In the genomic region with DNA sequence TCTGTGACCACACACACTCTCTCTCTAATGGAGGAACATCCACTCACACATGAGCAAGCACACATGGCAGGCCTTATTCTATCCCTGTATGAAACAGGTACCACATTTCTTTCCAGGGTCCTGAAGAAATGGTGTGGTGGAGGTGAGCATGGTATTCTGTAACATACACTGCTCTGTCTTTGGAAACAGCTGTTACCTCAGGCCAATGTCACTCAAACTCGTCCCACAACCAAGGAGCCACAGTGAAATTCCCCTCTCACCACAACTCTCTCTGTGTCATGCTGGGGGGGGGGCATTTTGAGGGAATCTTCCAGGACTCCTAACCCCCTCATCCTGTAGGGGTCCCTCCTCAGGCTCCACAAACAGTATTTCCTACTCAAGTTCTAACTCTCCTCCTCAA, we compare ENCODE assay signal across 36 mouse cellular contexts. TPM values are rescaled to one million over a fixed set of nuclear protein-coding genes. Genes with fewer than 3 reads are reported as not detected.
"Had no signal": no experiment of that assay in that cellular context is flagged by ENCODE, and none has a peak within 500 bp of the region (broad histone marks: within the 10 kb centered on the region; RNA-seq: fewer than 3 reads in every experiment).

No protein-coding gene starts in this region.

- H3K36me3 ChIP-seq: liver, embryonic 15.5 days; lung, embryonic 15.5 days had no signal

- H3K4me3 ChIP-seq: limb, embryonic 10.5 days; limb, embryonic 12.5 days; limb, embryonic 13.5 days; limb, embryonic 15.5 days; liver, embryonic 12.5 days; liver, embryonic 13.5 days; liver, embryonic 15.5 days; lung, embryonic 15.5 days; megakaryocyte, embryonic 14.5 days; midbrain, embryonic 10.5 days; midbrain, embryonic 12.5 days; midbrain, embryonic 13.5 days; midbrain, embryonic 15.5 days had no signal

- H3K4me1 ChIP-seq: limb, embryonic 10.5 days; limb, embryonic 12.5 days; limb, embryonic 13.5 days; limb, embryonic 15.5 days; liver, embryonic 13.5 days; lung, embryonic 15.5 days; midbrain, embryonic 10.5 days; midbrain, embryonic 12.5 days; midbrain, embryonic 13.5 days; midbrain, embryonic 15.5 days had no signal

- H3K4me2 ChIP-seq: limb, embryonic 12.5 days; limb, embryonic 13.5 days; limb, embryonic 15.5 days; liver, embryonic 11.5 days; liver, embryonic 12.5 days; liver, embryonic 13.5 days; liver, embryonic 15.5 days; lung, embryonic 14.5 days; lung, embryonic 15.5 days; midbrain, embryonic 11.5 days; midbrain, embryonic 12.5 days; midbrain, embryonic 13.5 days; midbrain, embryonic 15.5 days had no signal

- H3K27ac ChIP-seq: limb, embryonic 10.5 days; limb, embryonic 12.5 days; limb, embryonic 13.5 days; limb, embryonic 15.5 days; liver, embryonic 12.5 days; liver, embryonic 13.5 days; liver, embryonic 14.5 days; liver, embryonic 15.5 days; lung, embryonic 15.5 days; macrophage; midbrain, embryonic 10.5 days; midbrain, embryonic 12.5 days; midbrain, embryonic 13.5 days; midbrain, embryonic 15.5 days had no signal

- H3K27me3 ChIP-seq: limb, embryonic 12.5 days; limb, embryonic 13.5 days; limb, embryonic 15.5 days; liver, embryonic 12.5 days; liver, embryonic 13.5 days; liver, embryonic 15.5 days; lung, embryonic 15.5 days; midbrain, embryonic 12.5 days; midbrain, embryonic 13.5 days; midbrain, embryonic 15.5 days had no signal

- DNase-seq: left cerebral cortex, postnatal 4 days; liver; liver, embryonic 13.5 days; liver, postnatal 0 days; lung, adult 18-20 months; lung, adult 2 months; lung, embryonic 14.5 days; lung, postnatal 10 days; lung, postnatal 14 days; lung, postnatal 36 days; lung, postnatal 4 days; midbrain, embryonic 14.5 days had no signal

- H3K9ac ChIP-seq: limb, embryonic 12.5 days; limb, embryonic 13.5 days; limb, embryonic 15.5 days; liver, embryonic 12.5 days; liver, embryonic 13.5 days; liver, embryonic 14.5 days; liver, embryonic 15.5 days; liver, postnatal 0 days; lung, embryonic 14.5 days; lung, embryonic 15.5 days; midbrain, embryonic 12.5 days; midbrain, embryonic 13.5 days; midbrain, embryonic 15.5 days had no signal

- H3K9me3 ChIP-seq: limb, embryonic 10.5 days; limb, embryonic 12.5 days; limb, embryonic 13.5 days; limb, embryonic 15.5 days; liver, embryonic 12.5 days; liver, embryonic 13.5 days; liver, embryonic 15.5 days; lung, embryonic 15.5 days; megakaryocyte, embryonic 14.5 days; midbrain, embryonic 10.5 days; midbrain, embryonic 12.5 days; midbrain, embryonic 13.5 days; midbrain, embryonic 15.5 days had no signal

- ATAC-seq: liver, embryonic 12.5 days; liver, postnatal 0 days; lung, postnatal 0 days; midbrain, embryonic 13.5 days; midbrain, embryonic 15.5 days; midbrain, embryonic 16.5 days had no signal

RNA-seq across cellular contexts. Expression of a gene that starts 15.3 kb away (rescaled TPM):
- total RNA-seq: megakaryocyte progenitor cell, adult 5-6 weeks; megakaryocyte-erythroid progenitor cell, adult 5-6 weeks had no signal
- polyA plus RNA-seq: macrophage had no signal

RNA-seq across cellular contexts. Expression of a gene that starts 36.6 kb away (rescaled TPM):
- total RNA-seq: megakaryocyte progenitor cell, adult 5-6 weeks; megakaryocyte, adult 5-6 weeks; megakaryocyte-erythroid progenitor cell, adult 5-6 weeks; monocyte, adult 5-6 weeks had no signal
- polyA plus RNA-seq: limb, embryonic 10.5 days; limb, embryonic 11.5 days; limb, embryonic 12.5 days; liver, embryonic 11.5 days; liver, postnatal 0 days; macrophage; midbrain, embryonic 10.5 days had no signal

RNA-seq across cellular contexts. Expression of a gene that starts 47.9 kb away (rescaled TPM):
- total RNA-seq: left cerebral cortex, postnatal 10 days had no signal
